Mouse (Mus musculus) inflammation-experienced regulatory T-cells, adult 6 months (primary cell): ENCODE results near the gene Zdhhc21. TPM values are rescaled to one million over a fixed set of nuclear protein-coding genes. Genes with fewer than 3 reads are reported as not detected.
A peak's percentile ranks its signal among the peaks of the same experiment; 100 is the strongest.

Experiments used
- ATAC-seq: one replicate; pipeline ENCODE4 v1.8.0; 2017
- polyA plus RNA-seq, 3 experiments: library from polyadenylated mRNA; unstranded; fragments of 100-300 nt; shearing (Covaris generic); gene quantifications; one replicate each; pipeline ENCODE4 v1.2.1; 2017

The Zdhhc21 gene
- polyA plus RNA-seq, 3 experiments from 2014 or later, result 11.5 to 23.0 (median 13.2) TPM

DNA sequence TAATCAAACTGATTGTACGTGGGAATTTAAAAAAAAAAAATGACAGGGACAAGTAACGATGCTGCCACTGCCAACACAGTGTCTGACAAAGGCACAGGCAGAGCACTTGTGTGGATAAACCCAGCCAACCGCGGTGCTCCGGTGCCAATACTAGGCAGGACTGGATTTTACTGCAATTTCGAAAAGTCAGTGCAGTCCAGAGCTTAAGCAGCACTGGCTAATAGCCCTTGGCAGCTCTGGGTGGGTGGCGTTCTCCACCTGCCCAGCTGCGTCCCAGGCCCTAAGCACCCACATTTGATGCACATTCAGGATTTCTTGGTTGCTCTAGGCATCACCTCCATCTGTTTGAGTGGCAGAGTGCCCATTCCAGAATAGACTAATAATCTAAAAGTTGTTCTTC, 3.6 kb upstream of the Zdhhc21 start:
- ATAC-seq, result no peak

DNA sequence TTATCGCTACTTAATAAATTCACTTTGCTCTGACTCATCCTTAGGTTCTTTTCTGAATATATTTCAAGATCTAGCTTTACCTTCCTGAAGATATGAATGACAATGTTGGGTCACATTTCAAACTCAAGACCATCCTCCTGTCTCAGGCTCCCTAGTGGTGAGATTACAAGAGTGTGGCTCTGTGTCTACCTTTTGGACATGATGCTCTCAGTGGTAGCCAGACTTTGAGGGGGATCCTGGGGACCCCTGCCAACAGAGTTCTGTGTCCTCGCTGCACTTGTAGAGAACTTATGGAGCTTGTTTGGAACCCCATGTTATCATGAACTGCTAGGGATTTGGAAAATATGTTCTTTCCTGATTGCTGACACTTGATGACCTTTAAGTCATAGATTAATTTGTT, 1.7 kb upstream of the Zdhhc21 start:
- no peak for ATAC-seq

DNA sequence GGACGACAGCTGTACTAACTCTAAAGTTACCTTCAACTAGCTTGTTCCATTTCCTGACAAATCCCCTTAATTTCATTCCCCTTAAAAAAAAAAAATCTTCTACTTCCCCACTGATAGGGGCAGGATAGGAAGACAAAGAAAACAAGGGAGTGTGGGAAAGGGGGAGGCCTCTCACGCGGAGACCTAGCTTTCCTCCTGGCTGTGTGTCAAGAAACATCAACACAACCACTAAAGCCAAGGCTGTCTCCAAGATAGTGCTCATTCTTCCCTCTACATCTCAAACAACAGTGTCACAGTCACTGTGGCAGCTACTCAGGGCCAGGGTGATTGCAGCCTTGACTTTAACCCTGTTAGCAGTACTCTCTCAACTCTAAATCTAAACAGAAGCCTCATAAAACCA, 808 bp upstream of the Zdhhc21 start:
- no peak for ATAC-seq

DNA sequence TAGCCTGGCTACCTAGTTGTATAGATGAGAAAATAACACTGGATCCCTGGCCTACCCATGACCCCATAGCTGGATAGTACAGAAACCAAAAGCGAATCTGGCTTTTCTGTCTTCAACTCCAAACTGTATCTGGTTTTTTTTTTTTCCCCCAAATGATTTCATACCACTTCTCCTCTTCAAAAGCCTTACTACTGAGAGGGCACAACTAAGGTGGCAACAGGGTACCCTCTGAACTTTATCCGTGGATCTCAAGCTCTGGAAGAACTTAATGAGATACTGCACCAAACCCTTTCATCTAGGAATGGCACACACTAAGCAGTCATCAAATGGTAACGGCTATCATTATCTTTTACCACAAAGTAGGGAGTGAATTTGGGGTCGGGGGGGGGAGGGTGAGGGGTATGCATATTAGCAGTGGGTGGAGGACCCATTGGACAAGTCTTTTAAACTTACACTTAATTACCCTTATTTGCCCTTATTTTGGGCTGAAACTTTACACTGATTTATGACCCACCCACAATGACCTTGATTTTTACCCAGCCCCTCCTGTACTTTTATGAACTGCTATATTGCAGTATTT, 1.2 kb downstream of the Zdhhc21 start:
- peak; percentile 34 for ATAC-seq

DNA sequence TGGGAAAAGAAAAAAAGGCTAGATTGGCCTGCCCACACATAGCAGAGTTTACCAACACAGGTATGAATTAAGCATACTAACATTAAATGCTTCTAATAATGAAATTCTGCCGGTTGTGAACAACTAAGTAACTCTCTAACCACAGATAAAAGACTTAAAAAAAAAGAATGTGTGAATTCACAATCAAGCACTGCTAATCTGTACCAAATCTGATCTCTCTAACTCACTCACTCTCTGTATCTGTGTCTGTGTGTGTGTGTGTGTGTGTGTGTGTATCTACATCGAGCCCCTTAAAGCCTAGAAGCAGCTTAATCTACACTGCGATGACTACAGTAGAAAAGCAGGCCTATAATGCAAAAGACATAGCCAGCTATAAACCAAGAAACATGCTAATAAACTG, 2.8 kb downstream of the Zdhhc21 start:
- no peak for ATAC-seq

DNA sequence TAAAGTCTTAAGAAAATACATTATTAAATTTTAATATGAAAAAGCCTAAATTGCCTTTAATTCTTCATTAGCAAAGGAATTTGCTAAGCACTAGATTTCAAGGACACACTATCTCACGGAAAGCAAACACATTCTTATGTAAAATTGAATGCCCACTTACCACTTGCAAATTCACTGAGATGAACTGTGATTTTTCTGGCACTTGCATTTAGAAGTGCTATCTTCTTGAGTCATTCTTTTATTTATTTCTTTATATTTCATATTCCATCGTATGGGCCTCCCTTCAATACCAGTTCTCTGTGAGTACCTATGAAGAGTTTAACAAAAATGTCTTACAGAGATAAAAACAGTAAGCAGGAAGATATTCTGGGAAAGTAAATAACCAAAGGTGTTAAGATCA, 5.9 kb downstream of the Zdhhc21 start:
- ATAC-seq, result no peak

DNA sequence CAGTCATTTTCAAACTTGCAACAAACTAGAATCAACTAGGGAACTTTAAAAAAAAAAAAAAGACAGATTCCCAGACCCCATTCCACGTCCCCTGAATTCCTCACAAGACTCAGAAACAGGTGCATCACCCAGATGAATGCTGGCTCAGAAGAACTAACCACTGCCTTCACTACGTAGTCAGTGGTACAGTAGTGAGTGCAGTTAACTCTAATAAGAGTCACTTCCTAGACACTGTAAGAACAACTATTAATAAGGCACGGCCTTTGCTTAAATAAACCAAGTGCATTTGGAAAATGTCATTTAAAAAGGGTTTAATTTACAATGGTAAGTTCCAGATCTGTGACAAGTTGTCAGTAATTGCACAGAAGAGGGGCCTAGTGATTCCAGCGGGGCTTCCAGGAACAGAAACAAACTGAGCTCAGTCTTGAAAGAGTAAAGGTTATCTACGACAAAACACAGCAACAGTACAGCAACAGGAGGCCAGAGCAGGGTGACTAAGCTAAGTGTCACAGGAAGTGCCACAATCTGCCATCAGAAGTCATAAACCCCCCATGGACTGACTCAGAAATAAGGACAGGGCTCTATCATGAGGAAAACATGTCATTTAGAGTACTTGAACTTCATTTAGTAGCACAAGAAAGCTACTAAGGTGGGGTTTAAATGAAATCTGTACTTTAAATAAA, 11.1 kb downstream of the Zdhhc21 start:
- ATAC-seq, result peak; percentile 76

DNA sequence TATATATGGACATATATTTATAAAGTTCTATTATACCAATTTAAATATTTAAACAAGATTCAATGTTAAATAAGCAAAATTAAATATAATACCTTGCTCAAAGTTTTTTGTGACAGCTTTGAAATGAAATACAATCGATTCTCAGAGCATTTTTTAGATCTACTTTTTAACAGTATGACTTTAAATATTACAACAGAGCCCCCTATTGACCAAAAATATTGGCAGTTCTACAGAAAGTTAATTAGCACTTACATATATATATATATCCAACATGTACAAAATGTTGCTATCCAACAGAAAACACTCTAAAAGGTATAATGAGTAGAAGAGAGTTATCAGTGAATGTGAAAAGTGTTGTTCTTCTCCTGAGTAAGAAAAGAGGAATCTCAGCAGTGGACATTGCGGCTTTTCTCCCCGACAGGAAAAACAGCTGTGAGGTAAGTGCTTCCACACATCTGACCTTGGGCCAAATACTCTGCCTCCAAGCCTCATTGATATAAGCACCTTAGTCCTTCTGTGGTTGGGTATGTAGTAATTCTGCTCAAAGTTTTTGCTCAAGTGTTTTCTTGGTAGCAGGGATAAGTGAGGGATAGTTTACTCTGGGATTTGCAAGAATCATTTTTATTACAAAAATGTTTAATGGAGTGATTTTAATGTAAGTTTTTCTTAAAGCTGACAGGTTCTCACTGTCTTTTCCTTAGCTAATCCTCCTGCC, 22.1 kb downstream of the Zdhhc21 start:
- no peak for ATAC-seq

DNA sequence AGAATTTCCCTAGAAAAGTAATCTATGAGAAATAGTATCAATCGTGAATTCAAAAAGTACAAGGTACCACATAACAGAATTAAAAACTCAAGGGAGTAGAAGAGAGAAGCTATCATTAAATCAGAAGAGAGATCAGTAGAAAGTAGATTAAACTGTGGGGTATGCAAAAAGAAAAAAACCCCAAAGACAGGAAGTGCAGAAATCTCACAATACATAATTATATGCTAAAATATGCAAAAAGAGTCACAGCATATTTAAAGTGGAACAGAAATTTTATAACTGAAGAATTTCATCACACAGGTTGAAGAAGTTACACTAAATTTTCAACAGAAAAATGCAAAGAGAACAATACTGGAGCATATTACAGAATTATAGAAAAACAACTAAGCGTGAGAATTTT, 28.6 kb downstream of the Zdhhc21 start:
- peak; percentile 62 for ATAC-seq

DNA sequence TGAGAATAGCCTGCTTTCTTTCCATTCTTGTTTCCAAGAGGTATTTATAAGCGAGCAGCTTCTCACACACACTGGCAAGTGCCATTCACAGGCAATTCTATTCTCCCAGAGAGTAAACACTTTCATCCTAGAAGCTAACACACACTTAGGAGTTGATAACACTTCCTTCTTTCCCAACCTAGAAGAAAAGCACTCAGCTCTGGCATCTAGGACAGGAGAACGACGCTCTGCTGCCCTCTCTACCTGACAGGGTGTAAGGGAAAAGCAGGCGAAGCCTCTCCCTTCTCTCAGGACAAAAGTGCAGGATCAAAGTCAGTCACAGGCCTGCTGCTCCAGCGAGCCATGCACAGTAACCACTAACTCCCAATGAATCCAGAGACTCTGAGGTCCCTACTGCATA, 30.3 kb downstream of the Zdhhc21 start:
- ATAC-seq, result no peak

DNA sequence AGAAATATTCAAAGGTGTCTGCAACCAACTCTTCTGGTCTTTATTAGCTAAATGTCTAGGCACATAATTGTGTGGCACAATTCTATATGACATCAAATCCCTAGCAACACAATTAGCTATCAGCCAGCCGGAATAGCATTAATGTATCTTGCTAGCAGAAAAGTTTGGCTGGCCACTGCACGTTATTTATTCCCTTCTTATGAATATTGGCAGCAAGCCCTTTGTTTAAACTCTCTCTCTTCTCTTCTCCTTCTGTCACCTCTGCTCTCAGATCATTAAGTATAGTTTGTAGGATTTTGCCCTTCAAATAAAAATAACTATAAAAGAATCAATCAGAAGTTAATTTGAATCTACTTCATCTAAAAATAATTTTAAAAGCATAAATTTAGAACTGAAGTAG, 32.8 kb downstream of the Zdhhc21 start:
- no peak for ATAC-seq

DNA sequence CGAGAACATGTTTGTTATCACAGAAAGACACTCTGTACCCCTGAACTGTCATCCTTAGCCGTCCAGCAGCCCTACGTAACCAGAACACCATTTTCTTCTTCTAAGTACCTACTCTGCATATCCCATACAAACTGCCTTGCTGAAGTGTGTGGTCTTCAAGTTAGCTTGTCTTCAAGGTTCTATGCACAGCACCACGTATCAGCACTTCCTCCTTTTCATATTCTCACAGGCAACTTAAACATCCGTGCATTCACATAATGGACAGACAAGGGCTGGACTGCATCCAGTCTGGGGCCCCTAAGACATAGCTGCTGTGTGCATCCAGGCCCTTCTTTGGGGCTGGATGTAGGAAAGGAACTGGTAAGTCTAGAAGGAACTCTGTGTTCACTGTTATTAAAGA, 41.9 kb downstream of the Zdhhc21 start:
- no peak for ATAC-seq

DNA sequence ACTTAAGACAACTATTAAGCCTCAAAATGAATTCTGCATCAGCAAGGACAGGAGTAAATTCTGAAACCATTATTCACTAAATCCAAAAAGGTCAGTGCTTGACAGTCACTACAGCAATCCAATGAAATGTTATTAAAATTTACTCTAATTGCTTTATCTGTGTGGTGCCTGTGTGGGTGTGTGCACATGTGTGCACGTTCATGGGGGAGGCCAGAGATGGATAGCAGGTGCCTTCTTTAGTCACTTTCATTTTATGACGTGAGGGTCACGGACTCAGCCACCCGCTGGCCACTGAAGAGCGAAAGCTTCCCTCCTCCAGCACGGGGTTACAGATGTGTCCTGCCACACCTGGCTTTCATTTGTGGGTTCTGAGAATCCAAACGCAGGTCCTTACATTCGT, 43.4 kb downstream of the Zdhhc21 start:
- no peak for ATAC-seq

DNA sequence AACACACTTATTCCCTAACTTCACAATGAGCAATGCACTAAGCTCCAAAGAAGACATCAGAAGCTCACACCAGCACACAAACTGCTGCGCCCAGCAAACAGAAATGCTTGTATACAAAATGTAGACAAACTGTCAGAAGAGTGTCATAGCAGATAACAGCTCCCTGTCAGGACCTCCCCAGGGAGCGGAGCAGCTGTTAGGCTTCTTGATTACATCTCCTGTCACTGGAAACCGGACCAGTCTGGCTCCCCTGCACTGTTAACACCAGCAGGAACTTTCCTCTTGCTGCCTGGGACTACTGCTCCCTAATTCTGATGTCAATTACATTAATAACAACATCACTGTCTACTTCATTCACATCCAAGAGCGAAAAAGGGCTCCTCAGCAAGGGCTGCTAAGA, 44.5 kb downstream of the Zdhhc21 start:
- no peak for ATAC-seq

DNA sequence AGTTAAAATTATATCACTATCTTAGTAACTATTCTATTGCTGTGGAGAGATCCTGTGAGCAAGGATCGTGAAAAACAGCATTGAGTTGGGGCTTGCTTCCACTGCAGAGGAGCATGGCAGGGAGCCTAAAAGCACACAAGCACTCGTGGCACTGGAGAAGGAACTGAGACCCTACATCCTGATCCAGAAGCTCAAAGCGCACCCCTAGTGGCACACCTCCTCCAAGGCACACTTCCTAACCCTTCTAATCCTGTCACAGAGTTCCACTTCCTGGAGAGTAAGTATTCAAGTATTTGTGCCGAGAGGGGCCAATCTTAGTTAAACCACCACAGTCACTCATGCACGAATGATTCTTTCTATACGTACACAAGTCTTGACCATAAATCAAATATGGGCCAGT, 46.4 kb downstream of the Zdhhc21 start:
- no peak for ATAC-seq

DNA sequence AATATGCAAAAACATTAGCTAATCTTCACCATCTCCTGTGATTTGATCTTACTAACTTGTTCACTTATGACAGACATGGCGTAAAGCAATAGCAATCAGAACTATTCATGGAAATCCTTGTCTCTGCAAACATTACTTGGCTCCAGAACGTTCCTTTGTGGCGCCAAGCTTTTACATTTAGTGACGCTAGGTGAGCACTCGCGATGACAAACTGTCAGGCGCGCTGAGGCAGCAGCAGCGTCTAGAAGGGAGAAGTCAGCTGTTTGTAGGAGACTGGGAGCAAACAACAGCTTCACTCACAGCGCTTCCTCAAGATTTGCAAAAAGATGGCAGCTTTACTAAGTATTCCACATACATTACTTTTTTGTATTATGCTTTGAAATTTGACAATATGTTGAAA, 51.9 kb downstream of the Zdhhc21 start:
- no peak for ATAC-seq

DNA sequence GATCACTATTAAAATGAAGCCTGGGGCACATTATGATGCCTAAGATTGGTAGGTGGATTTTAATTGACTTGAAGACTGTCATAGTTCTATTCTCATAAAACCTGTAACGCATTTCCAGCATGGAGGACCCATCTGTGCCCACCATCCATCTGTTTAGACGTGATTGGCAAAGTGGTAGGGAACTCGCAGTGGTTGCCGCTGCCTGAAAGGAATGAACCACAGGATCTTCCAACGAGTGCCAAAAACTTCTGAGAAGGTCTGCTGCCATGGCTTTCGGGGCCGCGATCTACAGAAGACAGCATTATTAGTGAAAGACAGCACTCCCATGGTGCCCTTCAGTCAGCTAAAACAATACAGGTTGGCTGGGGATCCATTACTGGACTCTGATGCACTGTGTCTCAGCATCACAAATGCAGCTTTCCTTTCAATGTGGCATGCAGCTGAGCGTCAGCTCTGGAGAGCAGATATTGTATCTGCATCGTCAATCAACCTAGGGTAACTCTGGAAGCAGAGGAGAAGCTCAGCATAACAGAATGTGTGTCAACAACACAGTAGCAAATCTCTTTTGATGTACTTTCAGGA, 53.5 kb downstream of the Zdhhc21 start:
- ATAC-seq, result no peak

DNA sequence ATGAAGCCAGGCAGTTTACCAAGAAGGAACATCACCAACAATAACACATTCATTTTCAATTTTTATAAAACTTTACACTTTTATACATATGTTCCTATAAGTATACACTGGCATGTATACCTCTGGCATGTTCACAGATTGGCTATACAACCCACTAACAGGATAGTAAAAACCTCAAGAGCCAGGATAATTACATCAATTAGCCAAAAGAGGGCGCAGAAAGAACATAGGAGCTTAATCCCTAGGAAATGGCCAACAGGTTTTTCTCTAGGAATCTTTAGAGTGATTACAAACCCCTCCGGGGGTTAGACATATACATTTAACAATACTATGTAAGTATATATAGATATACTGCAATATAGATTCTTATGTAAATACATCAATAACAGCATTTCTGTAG, 55.7 kb downstream of the Zdhhc21 start:
- no peak for ATAC-seq

DNA sequence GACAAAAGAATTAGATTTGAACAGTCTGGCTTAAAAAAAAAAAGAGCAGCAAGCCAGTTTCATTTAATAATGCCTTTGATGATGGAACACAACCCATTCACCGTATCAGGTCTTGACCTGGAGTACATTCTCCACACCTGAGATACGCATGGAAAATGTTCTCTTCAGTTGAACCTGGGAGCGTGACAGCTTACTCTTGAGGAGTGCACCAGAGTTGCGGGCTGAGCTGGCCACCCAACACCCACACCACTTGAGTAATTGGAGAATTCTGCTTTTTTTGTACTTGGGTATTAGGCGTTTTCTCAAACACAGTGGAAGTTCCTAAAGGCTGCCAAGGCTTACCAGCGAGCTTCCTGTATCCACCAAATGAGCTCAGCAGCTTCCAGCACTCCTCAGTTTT, 66.2 kb downstream of the Zdhhc21 start:
- ATAC-seq, result no peak

DNA sequence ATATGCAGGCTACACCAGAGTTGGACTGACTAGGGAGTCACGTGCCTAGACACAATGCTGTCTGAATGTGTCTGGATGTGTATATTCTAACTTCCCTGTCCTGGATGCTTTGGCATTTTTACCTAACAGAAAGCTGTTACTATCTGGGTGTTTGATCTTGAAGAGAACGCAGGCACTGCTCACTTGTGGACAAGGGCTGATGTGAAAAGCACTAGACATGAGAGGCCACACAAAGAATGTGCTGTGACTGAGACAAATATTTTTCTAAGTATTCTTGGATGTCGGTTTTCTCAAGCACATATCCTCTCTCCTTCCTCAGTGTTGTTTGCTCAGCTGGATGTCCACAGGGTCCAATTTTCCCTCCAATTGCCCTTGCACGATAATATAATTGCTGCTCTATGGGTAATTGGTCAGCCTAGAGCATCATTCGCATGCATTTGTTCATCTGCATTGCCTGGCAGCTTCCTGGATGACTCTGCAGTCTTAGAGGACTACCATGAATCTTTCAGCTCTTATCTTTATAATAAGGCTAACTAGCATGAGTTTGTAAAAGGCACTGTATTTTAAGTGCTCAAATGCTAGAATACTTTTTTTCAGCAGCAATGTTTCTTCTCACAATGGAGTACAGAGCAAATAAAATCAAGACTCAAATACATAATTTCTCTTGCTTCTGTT, 66.7 kb downstream of the Zdhhc21 start:
- no peak for ATAC-seq

DNA sequence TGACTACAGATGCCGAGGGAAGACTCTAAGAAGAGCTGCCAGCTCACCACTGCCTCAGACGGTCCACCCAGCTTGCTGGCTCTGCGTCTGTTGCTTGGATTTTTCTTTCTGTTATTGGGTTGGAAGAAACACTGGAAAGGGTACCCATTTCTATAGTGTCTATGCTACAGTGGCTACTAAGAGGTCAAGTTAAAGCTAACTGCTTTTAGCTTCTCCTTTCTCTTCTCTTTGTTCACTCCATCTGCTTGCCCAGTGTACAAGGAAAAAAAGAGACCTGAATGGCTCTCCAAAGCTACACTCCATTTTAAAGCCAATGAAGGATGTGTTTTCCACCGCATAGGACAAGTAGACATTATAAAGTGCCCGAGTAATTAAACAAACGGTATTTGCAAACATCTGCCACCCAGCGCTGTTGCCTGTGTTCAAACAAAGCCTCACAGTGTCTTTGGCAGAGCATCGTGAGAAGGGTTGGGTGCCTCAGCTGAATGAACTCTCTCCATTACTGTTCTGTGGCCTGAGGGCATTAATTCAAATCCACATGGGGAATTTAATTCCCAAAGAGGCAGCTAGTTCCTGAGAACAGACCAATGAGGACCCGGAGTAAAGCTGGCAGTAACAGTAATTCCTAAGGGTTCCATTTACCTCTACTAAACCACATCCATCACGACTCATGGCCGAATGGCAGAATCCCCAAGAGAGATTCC, 94.1 kb downstream of the Zdhhc21 start:
- ATAC-seq, result no peak

DNA sequence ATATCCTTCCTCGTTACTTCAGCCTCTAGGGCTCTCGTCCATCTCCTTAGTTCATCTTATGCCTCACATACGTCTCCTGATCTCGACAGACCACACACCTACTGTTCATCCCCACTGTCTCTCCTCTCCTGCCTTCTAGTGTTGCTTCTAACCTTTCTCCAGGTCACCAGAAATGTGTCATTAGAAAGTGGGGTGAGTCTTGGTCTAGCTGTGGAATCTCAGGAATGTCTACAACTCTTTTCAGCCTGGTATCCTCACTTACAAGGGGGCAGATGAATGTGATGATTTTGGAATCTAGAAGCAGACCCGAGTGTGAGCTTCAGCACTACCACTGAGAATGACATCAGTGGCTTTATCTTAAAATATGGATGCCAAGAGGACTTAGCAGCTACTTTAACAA, 96.2 kb downstream of the Zdhhc21 start:
- ATAC-seq, result no peak
